Mouse (Mus musculus) E14TG2a.4 (cell line): ENCODE data around the gene Prr5.

Source experiments
- H3K27me3 ChIP-seq: 2 replicates; pipeline ENCODE4 v1.6.1; 2014; ENCODE audit warnings: low read length, control low read depth; ENCODE audit not compliant: insufficient read depth
- H3K36me3 ChIP-seq: 2 replicates; pipeline ENCODE4 v1.6.1; 2014; ENCODE audit warnings: low read length, control low read depth; ENCODE audit not compliant: insufficient read depth
- H3K4me1 ChIP-seq: replicated peaks from 2 replicates; pipeline ENCODE4 v1.6.1; 2014; ENCODE audit warnings: low read depth, low read length, control low read depth
- H3K4me3 ChIP-seq: replicated peaks from 2 replicates; pipeline ENCODE4 v1.5.1; 2014; ENCODE audit warnings: mild to moderate bottlenecking, low read length
- H3K9me3 ChIP-seq: 2 replicates; pipeline ENCODE4 v1.6.1; 2014; ENCODE audit warnings: low read length, control low read depth
- CTCF ChIP-seq: conservative IDR thresholded peaks from 2 replicates; pipeline ENCODE4 v1.5.1; 2014; ENCODE audit warnings: low read length
- NANOG ChIP-seq: IDR thresholded peaks from 2 replicates; pipeline ENCODE4 v1.6.1; 2014; ENCODE audit warnings: borderline replicate concordance, low read length, mixed read lengths
- POU5F1 ChIP-seq: IDR thresholded peaks from 2 replicates; pipeline ENCODE4 v1.6.1; 2014; ENCODE audit warnings: low read length, borderline replicate concordance

Prr5 gene

GRCm38 (mm10) chr15:84662952-84663684 is 6.3 kb upstream of the Prr5 start:
- peak overlapping the region; percentile 81 for H3K4me3 ChIP-seq
- no peak for TF ChIP-seq POU5F1
- no peak for TF ChIP-seq NANOG
- TF ChIP-seq CTCF, result no peak

GRCm38 (mm10) chr15:84663685-84664060 is 5.7 kb upstream of the Prr5 start:
- peaks cover 82% of the 10 kb centered on the region for H3K4me1 ChIP-seq
- 0 out of 2 replicates have a peak, but pooled peaks cover 4% of the 10 kb centered on the region for H3K36me3 ChIP-seq
- H3K9me3 ChIP-seq, result no peaks in the 10 kb centered on the region
- peak overlapping the region; percentile 81 for H3K4me3 ChIP-seq
- TF ChIP-seq NANOG, result no peak
- TF ChIP-seq CTCF, result no peak
- no peak for TF ChIP-seq POU5F1
- peaks cover 39% of the 10 kb centered on the region for H3K27me3 ChIP-seq

More at GRCm38 (mm10) chr15:84662952-84663684, 6.3 kb upstream of the Prr5 start:
- no peaks in the 10 kb centered on the region for H3K9me3 ChIP-seq
- peaks cover 33% of the 10 kb centered on the region for H3K27me3 ChIP-seq
- H3K36me3 ChIP-seq, result no peaks in the 10 kb centered on the region
- peaks cover 82% of the 10 kb centered on the region for H3K4me1 ChIP-seq

- 0 out of 2 replicates have a peak, but pooled peaks cover 4% of the 10 kb centered on the region for H3K36me3 ChIP-seq
- H3K9me3 ChIP-seq, result no peaks in the 10 kb centered on the region
- peak overlapping the region; percentile 81 for H3K4me3 ChIP-seq
- TF ChIP-seq POU5F1 (no peak), NANOG (no peak), CTCF (no peak)
- H3K4me1 ChIP-seq, result peaks cover 83% of the 10 kb centered on the region
- H3K27me3 ChIP-seq, result peaks cover 41% of the 10 kb centered on the region
These were observed 4.6 kb upstream of the Prr5 start for GRCm38 (mm10) chr15:84664542-84665460.

DNA sequence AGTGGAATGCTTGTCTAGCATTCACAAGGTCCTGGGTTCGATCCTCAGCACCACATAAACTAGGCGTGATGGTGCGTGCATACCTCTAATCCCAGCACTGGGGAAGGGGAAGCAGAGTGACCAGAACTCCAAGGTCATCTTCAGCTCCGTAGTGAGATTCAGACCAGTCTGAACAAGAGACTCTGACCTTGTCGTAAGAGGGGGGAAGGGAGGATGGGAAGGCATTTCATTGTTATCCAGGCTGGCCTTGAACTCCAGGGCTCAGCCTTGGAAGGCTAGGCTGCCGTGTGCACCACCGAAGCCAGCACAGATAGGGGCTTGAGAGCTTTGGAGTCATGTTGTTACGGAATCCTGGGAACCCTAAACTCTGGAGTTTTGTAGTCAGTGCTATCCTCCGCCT is 3.8 kb upstream of the Prr5 start:
- H3K4me3 ChIP-seq, result peak overlapping the region; percentile 81
- H3K27me3 ChIP-seq, result peaks cover 41% of the 10 kb centered on the region
- peaks cover 4% of the 10 kb centered on the region; the same call in 1 of the 2 replicates for H3K36me3 ChIP-seq
- TF ChIP-seq NANOG, result peak; percentile 5; the same call in 1 of the 2 replicates
- TF ChIP-seq CTCF, result no peak
- peaks cover 84% of the 10 kb centered on the region for H3K4me1 ChIP-seq
- H3K9me3 ChIP-seq, result no peaks in the 10 kb centered on the region

GRCm38 (mm10) chr15:84666065-84666464 is 3.4 kb upstream of the Prr5 start:
- Histone ChIP-seq H3K4me3 (peak overlapping the region; percentile 81), H3K4me1 (peaks cover 88% of the 10 kb centered on the region), H3K27me3 (peaks cover 41% of the 10 kb centered on the region), H3K9me3 (no peaks in the 10 kb centered on the region), H3K36me3 (peaks cover 4% of the 10 kb centered on the region; the same call in 1 of the 2 replicates)
- TF ChIP-seq CTCF (no peak), NANOG (no peak), POU5F1 (no peak)

DNA sequence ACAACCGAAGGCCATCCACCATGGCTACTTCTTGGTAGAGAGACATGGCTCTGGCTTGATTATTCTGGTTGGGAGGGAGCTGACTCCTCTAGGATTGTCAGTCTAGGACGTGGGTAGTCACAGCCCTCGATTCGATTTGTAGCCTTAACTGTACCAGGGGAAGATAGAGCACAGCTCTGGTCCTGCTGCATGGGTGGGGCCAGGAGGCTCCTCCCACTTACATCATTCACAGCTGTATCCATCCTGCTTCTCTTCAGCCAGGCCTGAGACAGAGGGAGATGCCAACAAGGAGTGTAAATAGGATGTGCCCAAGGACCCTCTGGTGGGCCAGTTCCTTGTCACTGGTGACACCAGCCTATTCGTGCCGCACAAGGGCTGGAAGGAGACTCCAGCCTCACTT is 1.8 kb upstream of the Prr5 start:
- Histone ChIP-seq H3K27me3 (peaks cover 29% of the 10 kb centered on the region), H3K4me3 (no peak overlapping the region), H3K36me3 (peaks cover 4% of the 10 kb centered on the region; the same call in 1 of the 2 replicates), H3K4me1 (peaks cover 95% of the 10 kb centered on the region), H3K9me3 (no peaks in the 10 kb centered on the region)
- TF ChIP-seq POU5F1, result no peak
- TF ChIP-seq NANOG, result no peak
- no peak for TF ChIP-seq CTCF

DNA sequence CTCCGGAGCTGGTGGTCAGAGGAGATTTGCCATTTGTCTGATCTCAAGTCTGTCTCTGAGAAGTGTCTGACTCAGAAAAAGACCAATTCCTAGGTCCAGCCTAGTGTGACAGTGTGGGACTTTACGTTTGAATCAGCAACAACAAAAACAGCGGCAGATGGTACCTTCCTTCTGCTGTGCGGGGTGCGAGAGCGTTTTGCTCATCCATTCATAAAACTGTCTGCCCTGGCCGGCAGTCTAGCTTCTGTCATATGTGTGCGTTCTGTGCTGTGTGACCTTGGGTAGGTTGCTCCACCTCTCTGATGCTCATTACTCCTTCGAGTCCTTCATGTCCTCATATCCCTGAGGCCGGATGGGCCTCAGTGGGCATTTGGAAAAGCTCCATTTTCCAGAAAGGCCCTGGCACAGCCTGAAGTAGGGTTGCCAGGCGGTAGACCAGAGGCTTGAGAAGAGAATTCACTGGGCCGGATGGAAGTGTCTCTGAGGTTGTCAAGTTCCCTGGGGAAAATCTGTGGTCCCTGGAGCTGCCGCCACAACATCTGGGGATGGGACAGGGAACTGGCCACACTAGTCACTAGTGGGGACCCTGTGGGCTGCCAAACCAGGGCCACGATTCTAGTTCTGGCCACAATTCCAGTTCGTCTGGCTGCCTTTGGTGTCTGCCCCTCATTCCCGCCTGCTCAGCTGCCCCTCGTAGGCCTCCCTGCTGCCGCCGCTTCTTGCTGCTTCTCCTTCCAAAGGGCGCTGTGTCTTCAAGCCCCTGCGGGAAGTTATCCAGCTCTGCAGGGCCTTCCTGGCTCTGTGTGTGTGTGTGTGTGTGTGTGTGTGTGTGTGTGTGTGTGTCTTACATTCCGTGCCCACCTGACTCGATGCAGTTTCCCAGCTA is 594 bp downstream of the Prr5 start:
- peak overlapping the region; percentile 53 for H3K4me3 ChIP-seq
- H3K27me3 ChIP-seq, result peaks cover 17% of the 10 kb centered on the region
- H3K36me3 ChIP-seq, result peaks cover 4% of the 10 kb centered on the region; the same call in 1 of the 2 replicates
- H3K4me1 ChIP-seq, result peaks cover 94% of the 10 kb centered on the region
- no peaks in the 10 kb centered on the region for H3K9me3 ChIP-seq
- TF ChIP-seq NANOG (no peak), CTCF (no peak), POU5F1 (no peak)
